Mouse (Mus musculus) CH12.LX (cell line): ENCODE measurements around the gene 4933428G20Rik. TPM values are rescaled to one million over a fixed set of nuclear protein-coding genes. Genes with fewer than 3 reads are reported as not detected.

Experiments used
- DNase-seq: peaks from one replicate; pipeline ENCODE4 v3.0.0-alpha.2; 2013; ENCODE audit errors: extremely low read depth
- H3K27ac ChIP-seq: 2 replicates; pipeline ENCODE4 v1.5.1; 2012; ENCODE audit warnings: low read depth, mild to moderate bottlenecking, control low read depth, moderate library complexity; ENCODE audit not compliant: insufficient read depth
- H3K27me3 ChIP-seq: replicated peaks from 2 replicates; pipeline ENCODE3; 2012; ENCODE audit warnings: inconsistent platforms
- H3K36me3 ChIP-seq, 2 experiments: replicated peaks in 1 of 2; 2 replicates each; pipeline versions ENCODE3 to v1.6.1; 2012; ENCODE audit warnings: inconsistent platforms in 1 of 2, low read length in 1 of 2, mild to moderate bottlenecking in 1 of 2, mixed read lengths in 1 of 2, moderate library complexity in 1 of 2; ENCODE audit not compliant: control insufficient read depth in 1 of 2, insufficient read depth in 1 of 2
- H3K4me1 ChIP-seq, 2 experiments: 2 replicates each; pipeline ENCODE4 v1.6.1; 2012; ENCODE audit warnings: inconsistent platforms in 1 of 2, moderate library complexity in 1 of 2; ENCODE audit not compliant: insufficient read depth in 2 of 2, control insufficient read depth in 1 of 2
- H3K4me2 ChIP-seq: 2 replicates; pipeline ENCODE4 v1.6.1; 2012; ENCODE audit warnings: low read depth, mild to moderate bottlenecking, control low read depth; ENCODE audit not compliant: poor library complexity, insufficient read depth, severe bottlenecking
- H3K4me3 ChIP-seq, 3 experiments: fragments of 150-350 bp in 1 of 3; sonication (generic) in 1 of 3; replicated peaks in 1 of 3; 2 replicates each; pipeline versions ENCODE3 to v1.5.1; 2011 to 2012; ENCODE audit warnings: low read depth in 2 of 3, low read length in 2 of 3, mild to moderate bottlenecking in 2 of 3, moderate library complexity in 2 of 3, control low read depth in 1 of 3, improper control_type of control experiment in 1 of 3, inconsistent platforms in 1 of 3, mixed read lengths in 1 of 3; ENCODE audit not compliant: poor library complexity in 1 of 3
- H3K79me2 ChIP-seq: replicated peaks from 2 replicates; pipeline ENCODE4 v1.6.1; 2012; ENCODE audit warnings: mild to moderate bottlenecking, moderate library complexity; ENCODE audit not compliant: control insufficient read depth, poor library complexity, insufficient read depth, severe bottlenecking; ENCODE audit errors: extremely low read depth
- H3K9ac ChIP-seq: 2 replicates; pipeline ENCODE4 v1.6.1; 2012; ENCODE audit warnings: low read depth, mild to moderate bottlenecking, control low read depth, moderate library complexity; ENCODE audit not compliant: insufficient read depth
- H3K9me3 ChIP-seq: replicated peaks from 2 replicates; pipeline ENCODE3; 2012; ENCODE audit warnings: low read length, inconsistent platforms, mixed read lengths
- BHLHE40 ChIP-seq: IDR thresholded peaks from 2 replicates; pipeline ENCODE4 v1.6.1; 2011; ENCODE audit warnings: mild to moderate bottlenecking, low read depth, low read length, improper control_type of control experiment
- CHD1 ChIP-seq: IDR thresholded peaks from 2 replicates; pipeline ENCODE4 v1.6.1; 2012; ENCODE audit warnings: low read depth, low read length, improper control_type of control experiment, inconsistent platforms
- CHD2 ChIP-seq: IDR thresholded peaks from 2 replicates; pipeline ENCODE4 v1.6.1; 2011; ENCODE audit warnings: low read length, improper control_type of control experiment
- CTCF ChIP-seq, 2 experiments: IDR thresholded peaks in 1 of 2; conservative IDR thresholded peaks in 1 of 2; 2 replicates each; pipeline ENCODE4 v1.5.1; 2011 to 2012; ENCODE audit warnings: low read depth in 2 of 2, low read length in 2 of 2, improper control_type of control experiment in 1 of 2, inconsistent platforms in 1 of 2, mild to moderate bottlenecking in 1 of 2, moderate library complexity in 1 of 2
- E2F4 ChIP-seq: IDR thresholded peaks from 2 replicates; pipeline ENCODE4 v1.6.1; 2011; ENCODE audit warnings: low read depth, low read length, improper control_type of control experiment; ENCODE audit not compliant: insufficient replicate concordance
- ELF1 ChIP-seq: IDR thresholded peaks from 2 replicates; pipeline ENCODE4 v1.6.1; 2014; ENCODE audit warnings: low read depth, mild to moderate bottlenecking, inconsistent platforms, low read length, improper control_type of control experiment
- EP300 ChIP-seq: IDR thresholded peaks from 2 replicates; pipeline ENCODE4 v1.6.1; 2011; ENCODE audit warnings: low read length, improper control_type of control experiment
- ETS1 ChIP-seq: conservative IDR thresholded peaks from 2 replicates; pipeline ENCODE4 v1.6.1; 2012; ENCODE audit warnings: low read depth, mild to moderate bottlenecking, inconsistent platforms, low read length, improper control_type of control experiment, moderate library complexity
- GABPA ChIP-seq: IDR thresholded peaks from 2 replicates; pipeline ENCODE4 v1.6.1; 2012; ENCODE audit warnings: low read depth, low read length, improper control_type of control experiment, inconsistent platforms; ENCODE audit not compliant: insufficient replicate concordance
- IRF4 ChIP-seq: IDR thresholded peaks from 2 replicates; pipeline ENCODE4 v1.6.1; 2014; ENCODE audit warnings: low read depth, mild to moderate bottlenecking, inconsistent platforms, low read length, improper control_type of control experiment
- JUN ChIP-seq: IDR thresholded peaks from 2 replicates; pipeline ENCODE4 v1.6.1; 2011; ENCODE audit warnings: low read depth, mild to moderate bottlenecking, low read length, improper control_type of control experiment, moderate library complexity; ENCODE audit not compliant: insufficient read depth
- JUND ChIP-seq: conservative IDR thresholded peaks from 2 replicates; pipeline ENCODE4 v1.6.1; 2011; ENCODE audit warnings: low read depth, low read length, improper control_type of control experiment
- MAZ ChIP-seq: IDR thresholded peaks from 2 replicates; pipeline ENCODE4 v1.6.1; 2012; ENCODE audit warnings: low read depth, mild to moderate bottlenecking, inconsistent platforms, low read length, improper control_type of control experiment, moderate library complexity
- MEF2A ChIP-seq: IDR thresholded peaks from 2 replicates; pipeline ENCODE4 v1.6.1; 2014; ENCODE audit warnings: low read depth, mild to moderate bottlenecking, inconsistent platforms, low read length, improper control_type of control experiment, borderline replicate concordance
- MXI1 ChIP-seq: IDR thresholded peaks from 2 replicates; pipeline ENCODE4 v1.6.1; 2011; ENCODE audit warnings: mild to moderate bottlenecking, low read depth, low read length, improper control_type of control experiment
- MYC ChIP-seq: IDR thresholded peaks from 2 replicates; pipeline ENCODE4 v1.6.1; 2011; ENCODE audit warnings: low read depth, mild to moderate bottlenecking, improper control_type of control experiment, low read length
- NELFE ChIP-seq: IDR thresholded peaks from 2 replicates; pipeline ENCODE4 v1.6.1; 2011; ENCODE audit warnings: low read depth, low read length, improper control_type of control experiment
- NRF1 ChIP-seq: IDR thresholded peaks from 2 replicates; pipeline ENCODE4 v1.6.1; 2014; ENCODE audit warnings: low read depth, mild to moderate bottlenecking, inconsistent platforms, low read length, improper control_type of control experiment, moderate library complexity
- POLR2A ChIP-seq: IDR thresholded peaks from 2 replicates; pipeline ENCODE4 v1.6.1; 2011; ENCODE audit warnings: low read depth, mild to moderate bottlenecking, improper control_type of control experiment, low read length
- RCOR1 ChIP-seq: conservative IDR thresholded peaks from 2 replicates; pipeline ENCODE4 v1.6.1; 2012; ENCODE audit warnings: low read depth, mild to moderate bottlenecking, inconsistent platforms, low read length, improper control_type of control experiment
- SIN3A ChIP-seq: IDR thresholded peaks from 2 replicates; pipeline ENCODE4 v1.6.1; 2012; ENCODE audit warnings: low read length, improper control_type of control experiment, inconsistent platforms
- SMC3 ChIP-seq: IDR thresholded peaks from 2 replicates; pipeline ENCODE4 v1.6.1; 2011; ENCODE audit warnings: low read depth, low read length, improper control_type of control experiment
- TBP ChIP-seq: conservative IDR thresholded peaks from 2 replicates; pipeline ENCODE4 v1.6.1; 2011; ENCODE audit warnings: low read depth, low read length, improper control_type of control experiment
- TCF12 ChIP-seq: IDR thresholded peaks from 2 replicates; pipeline ENCODE4 v1.6.1; 2014; ENCODE audit warnings: low read depth, mild to moderate bottlenecking, inconsistent platforms, low read length, improper control_type of control experiment
- USF1 ChIP-seq: IDR thresholded peaks from 2 replicates; pipeline ENCODE4 v1.6.1; 2014; ENCODE audit warnings: low read depth, mild to moderate bottlenecking, inconsistent platforms, low read length, improper control_type of control experiment
- USF2 ChIP-seq: conservative IDR thresholded peaks from 2 replicates; pipeline ENCODE4 v1.6.1; 2011; ENCODE audit warnings: low read depth, low read length, improper control_type of control experiment
- ZC3H11A ChIP-seq: IDR thresholded peaks from 2 replicates; pipeline ENCODE4 v1.6.1; 2012; ENCODE audit warnings: low read depth, mild to moderate bottlenecking, inconsistent platforms, low read length, improper control_type of control experiment
- ZKSCAN1 ChIP-seq: IDR thresholded peaks from 2 replicates; pipeline ENCODE4 v1.6.1; 2012; ENCODE audit warnings: low read depth, inconsistent platforms, low read length, improper control_type of control experiment, borderline replicate concordance
- ZNF384 ChIP-seq: IDR thresholded peaks from 2 replicates; pipeline ENCODE4 v1.6.1; 2012; ENCODE audit warnings: low read depth, low read length, improper control_type of control experiment, inconsistent platforms
- dilution Hi-C: fragments of 300-500 bp; cut with MboI; formaldehyde crosslinking; loops from 2 replicates; pipeline ENCODE4 v1.14.3; 2020; ENCODE audit warnings: low sequenced_read_pairs; ENCODE audit not compliant: extremely low pct_unique_long_range_greater_than_20kb, extremely low pct_ligation_motif_present
- in situ Hi-C: fragments of 300-500 bp; cut with MboI; formaldehyde crosslinking; loops from 3 replicates; pipeline ENCODE4 v1.14.3; 2019; ENCODE audit warnings: low sequenced_read_pairs, low pct_ligation_motif_present, low pct_unique_long_range_greater_than_20kb, mixed read lengths
- polyA plus RNA-seq: library from polyadenylated mRNA; unstranded; fragments of >175 nt; gene quantifications from 2 replicates; pipeline ENCODE4 v1.2.1, GENCODE M21; 2012; ENCODE audit warnings: low read depth; ENCODE audit not compliant: insufficient read length
- total RNA-seq, 2 experiments: library from RNA; depleted of rRNA; stranded (reverse); fragments of 300-350 nt in 1 of 2; fragments of >200 nt in 1 of 2; gene quantifications; 2 replicates each; pipeline ENCODE4 v1.2.3; 2012 to 2014

Gene 4933428G20Rik
- total and polyA plus RNA-seq, 3 experiments = 0.17 to 0.50 TPM; not detected in 1

DNA sequence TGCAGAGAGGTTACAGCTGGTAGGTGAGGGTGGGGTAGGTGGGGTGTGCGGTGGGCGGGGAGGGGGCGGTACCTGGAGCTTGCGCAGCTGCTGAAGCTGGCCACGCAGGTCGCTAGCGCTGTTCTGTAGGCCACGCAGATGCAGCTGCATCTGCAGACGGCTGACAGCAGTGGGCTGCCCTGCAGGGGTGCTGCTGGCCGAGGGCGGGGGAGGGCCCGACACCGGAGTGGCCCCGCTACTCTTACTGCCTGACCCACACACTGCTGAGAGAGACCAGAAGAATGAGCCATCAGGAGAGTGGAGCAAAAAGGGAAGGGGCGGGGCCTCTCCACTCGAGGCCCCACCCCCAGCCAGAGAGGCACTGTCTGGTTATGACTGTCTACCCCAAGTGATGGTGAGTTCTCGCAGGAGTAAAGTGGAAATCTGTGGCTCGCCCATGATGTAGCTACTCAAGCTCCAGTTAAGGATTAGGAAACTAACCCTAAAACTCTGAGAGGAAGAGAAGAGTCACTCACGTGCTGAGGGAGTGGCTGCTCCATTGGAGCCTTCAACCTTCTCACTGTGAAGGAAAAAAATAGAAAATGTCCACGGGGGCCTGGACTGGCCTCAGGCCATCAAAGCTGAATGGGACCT is 32.9 kb upstream of the 4933428G20Rik start:
- peak; percentile 91 for DNase-seq
- Histone ChIP-seq H3K9me3 (peaks cover 16% of the 10 kb centered on the region), H3K4me1 (peaks cover 13 to 25% of the 10 kb centered on the region in 2 experiments), H3K27me3 (peaks cover 87% of the 10 kb centered on the region), H3K79me2 (no peaks in the 10 kb centered on the region), H3K4me3 (peak overlapping the region; percentile 37 to 62 (median 39)), H3K4me2 (peak overlapping the region; percentile 86), H3K36me3 (no peaks in the 10 kb centered on the region), H3K27ac (no peak overlapping the region), H3K9ac (peak overlapping the region; percentile 14; the same call in 1 of the 2 replicates)
- in situ Hi-C loops (loop anchor here (5.0 kb wide), 1 partner anchor 34 kb away; no protein-coding TSS in a partner anchor), dilution Hi-C loops (no loop called here)
- TF ChIP-seq CHD2 = peak; percentile 68
- peak; percentile 81 for TF ChIP-seq MAZ
- TF ChIP-seq RCOR1 = peak; percentile 51; the same call in 1 of the 2 replicates
- 0 out of 2 replicates have a peak, but pooled peaks have one; percentile 37 for TF ChIP-seq MXI1
- TF ChIP-seq BHLHE40 = peak; percentile 84
- TF ChIP-seq NELFE = 0 out of 2 replicates have a peak, but pooled peaks have one; percentile 12
- TF ChIP-seq MEF2A = peak; percentile 58
- 0 out of 2 replicates have a peak, but pooled peaks have one; percentile 28 for TF ChIP-seq POLR2A
- TF ChIP-seq CTCF (conservative IDR thresholded peaks at IDR 0.05 in 1 of 2, IDR thresholded peaks at IDR 0.05 in 1 of 2; ENCODE audit: low read depth in 2 of 2, low read length in 2 of 2) = no peak
- TF ChIP-seq CHD1 = no peak
- peak; percentile 17; the same call in 1 of the 2 replicates for TF ChIP-seq SIN3A
- TF ChIP-seq ELF1 = peak; percentile 47; the same call in 1 of the 2 replicates
- TF ChIP-seq SMC3 = no peak
- no peak for TF ChIP-seq ZC3H11A
- no peak for TF ChIP-seq GABPA
- peak; percentile 83 for TF ChIP-seq JUN
- TF ChIP-seq ETS1 = peak; percentile 18; the same call in 1 of the 2 replicates
- TF ChIP-seq USF1 = no peak
- no peak for TF ChIP-seq E2F4
- peak; percentile 76 for TF ChIP-seq NRF1
- no peak for TF ChIP-seq TBP
- peak; percentile 87 for TF ChIP-seq JUND
- no peak for TF ChIP-seq TCF12
- TF ChIP-seq MYC = 0 out of 2 replicates have a peak, but pooled peaks have one; percentile 15
- peak; percentile 12; the same call in 1 of the 2 replicates for TF ChIP-seq ZNF384
- peak; percentile 98 for TF ChIP-seq IRF4
- no peak for TF ChIP-seq ZKSCAN1
- TF ChIP-seq EP300 = peak; percentile 70
- no peak for TF ChIP-seq USF2
